Mouse (Mus musculus) stomach, postnatal 0 days (tissue): ENCODE data around the gene D10Jhu81e. TPM values are rescaled to one million over a fixed set of nuclear protein-coding genes. Genes with fewer than 3 reads are reported as not detected.
A peak's percentile ranks its signal among the peaks of the same experiment; 100 is the strongest.

Source experiments
- ATAC-seq: fragments of 200-750 bp; cut with Nextera tagmentation; 2 replicates; pipeline ENCODE4 v1.8.0; 2017; ENCODE audit not compliant: low FRiP score, low TSS enrichment
- DNase-seq: peaks from one replicate; pipeline ENCODE4 v3.0.0-alpha.2; 2016; ENCODE audit warnings: low spot score
- H3K27ac ChIP-seq: fragments of 300-500 bp; sonication (generic); replicated peaks from 2 replicates; pipeline ENCODE4 v1.5.1; 2014; ENCODE audit warnings: mild to moderate bottlenecking, control low read depth
- H3K27me3 ChIP-seq: fragments of 300-500 bp; sonication (generic); 2 replicates; pipeline ENCODE4 v1.6.1; 2014; ENCODE audit warnings: low read length; ENCODE audit not compliant: control insufficient read depth, insufficient read depth
- H3K36me3 ChIP-seq: fragments of 300-500 bp; sonication (generic); 2 replicates; pipeline ENCODE4 v1.6.1; 2014; ENCODE audit warnings: low read length, mixed read lengths; ENCODE audit not compliant: control insufficient read depth, insufficient read depth
- H3K4me1 ChIP-seq: fragments of 300-500 bp; sonication (generic); replicated peaks from 2 replicates; pipeline ENCODE4 v1.6.1; 2014; ENCODE audit warnings: antibody characterized with exemption; ENCODE audit not compliant: control insufficient read depth, insufficient read depth
- H3K4me2 ChIP-seq: fragments of 300-500 bp; sonication (generic); replicated peaks from 2 replicates; pipeline ENCODE4 v1.6.1; 2014; ENCODE audit warnings: low read depth, mild to moderate bottlenecking, control low read depth, moderate library complexity
- H3K4me3 ChIP-seq: fragments of 300-500 bp; sonication (generic); 2 replicates; pipeline ENCODE4 v1.5.1; 2014; ENCODE audit warnings: low read depth, low read length, control low read depth
- H3K9ac ChIP-seq: fragments of 300-500 bp; sonication (generic); 2 replicates; pipeline ENCODE4 v1.6.1; 2014; ENCODE audit warnings: mild to moderate bottlenecking, low read length, control low read depth, mixed read lengths
- H3K9me3 ChIP-seq: fragments of 300-500 bp; sonication (generic); 2 replicates; pipeline ENCODE4 v1.6.1; 2016; ENCODE audit warnings: low read length; ENCODE audit not compliant: control insufficient read depth
- CTCF ChIP-seq: IDR thresholded peaks from 2 replicates; pipeline ENCODE4 v1.5.1; 2016; ENCODE audit warnings: antibody characterized with exemption, low read depth, mild to moderate bottlenecking, moderate library complexity
- EP300 ChIP-seq: optimal IDR thresholded peaks from 2 replicates; pipeline ENCODE3; 2016; ENCODE audit warnings: antibody characterized with exemption
- WGBS: fragments of 180-500 bp; shearing (Covaris S2); extraction: QIAGEN DNeasy Blood & Tissue Kit; methylation state at CpG from one replicate; pipeline ENCODE4 v1.1.7; 2014; 5-methylcytosine and 5-hydroxymethylcytosine counted together
- polyA plus RNA-seq: library from polyadenylated mRNA; unstranded; fragments of >200 nt; fragmentation: Nextera tagmentation; extraction: Ambion mirVana; gene quantifications from 2 replicates; pipeline ENCODE4 v1.2.1, GENCODE M21; 2015

The D10Jhu81e gene
- polyA plus RNA-seq: 28.4 and 33.9 TPM in 2 replicates

DNA sequence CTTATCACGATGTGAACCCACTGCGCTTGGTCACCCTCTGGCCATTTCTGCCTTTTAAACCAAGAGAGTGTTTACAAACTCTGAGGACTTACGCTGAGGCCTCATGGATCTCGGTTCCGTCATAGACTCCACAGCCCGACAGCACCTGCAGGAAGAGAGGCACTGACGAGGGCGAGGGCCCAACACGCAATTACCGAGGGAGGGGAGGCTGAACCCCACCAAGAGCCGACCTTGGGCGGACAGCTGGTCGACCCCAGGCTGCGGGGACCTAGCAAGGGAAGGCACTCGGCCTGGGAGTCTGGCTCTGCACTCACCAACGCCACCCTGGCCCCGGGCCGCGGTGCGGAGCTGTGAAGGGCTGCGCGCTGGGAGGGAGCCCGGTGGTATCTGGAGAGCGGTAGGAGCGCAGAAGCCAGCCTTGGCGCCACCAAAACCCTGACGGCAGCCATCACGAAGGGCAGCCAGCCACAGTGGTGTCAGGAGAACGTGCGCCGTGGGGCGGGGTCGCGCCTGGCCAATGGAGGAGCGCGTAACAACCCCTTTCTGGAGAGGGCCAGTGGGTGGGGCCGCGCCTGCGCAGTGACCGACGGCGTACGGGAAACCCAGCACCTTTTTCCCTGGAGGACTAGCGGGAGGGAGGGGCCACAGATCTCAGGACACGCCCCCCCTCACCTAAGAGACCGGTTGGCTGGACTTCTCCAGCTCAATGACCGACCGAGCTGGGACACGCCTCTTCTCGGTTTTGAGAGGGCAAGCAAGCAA is at the start of gene D10Jhu81e:
Gene D10Jhu81e (minus strand): TSS at position 502 of the 762 bp plus-strand sequence.
- Histone ChIP-seq H3K4me2 (peak within 1 kb of the TSS; percentile 96), H3K9ac (peak within 1 kb of the TSS; percentile 87), H3K27ac (peak within 1 kb of the TSS; percentile 74), H3K4me1 (0 out of 2 replicates have a peak, but pooled peaks cover 3% of the 10 kb centered on the region), H3K36me3 (peaks cover 20% of the 10 kb centered on the region; the same call in 1 of the 2 replicates), H3K9me3 (no peaks in the 10 kb centered on the region), H3K27me3 (no peaks in the 10 kb centered on the region), H3K4me3 (peak within 1 kb of the TSS; percentile 81)
- TF ChIP-seq EP300 (no peak), CTCF (no peak)
- ATAC-seq (peak; percentile 97), DNase-seq (peak; percentile 100)
- WGBS: 1% methylated on average over 41 of the region's 50 CpGs

DNA sequence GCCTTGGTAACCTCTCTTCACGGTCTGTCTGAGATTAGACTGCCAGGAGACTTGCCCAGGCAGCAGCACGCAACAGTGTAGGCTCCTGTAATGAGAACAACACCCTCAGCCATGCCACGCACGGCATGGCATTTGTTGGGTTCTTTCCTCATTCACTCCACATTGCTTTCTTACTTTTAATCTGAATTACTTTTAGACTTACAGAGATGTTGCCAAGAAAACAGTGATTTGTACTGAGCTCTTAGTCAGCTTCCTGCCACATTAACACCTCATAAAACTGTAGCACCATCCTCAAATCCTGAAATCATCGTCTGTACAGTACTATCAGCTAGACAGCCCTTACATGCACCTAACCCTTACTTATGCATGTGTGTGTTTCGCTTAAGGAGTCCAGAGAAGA is 49.0 kb upstream of the D10Jhu81e start:
- WGBS: 77% methylated on average over 6 of the region's 6 CpGs
- no peaks in the 10 kb centered on the region for H3K27me3 ChIP-seq
- H3K4me1 ChIP-seq: no peaks in the 10 kb centered on the region
- no peak for TF ChIP-seq CTCF
- TF ChIP-seq EP300: no peak
- H3K4me3 ChIP-seq: no peak overlapping the region
- H3K4me2 ChIP-seq: no peak overlapping the region
- H3K36me3 ChIP-seq: peaks cover 20% of the 10 kb centered on the region
- H3K27ac ChIP-seq: no peak overlapping the region
- no peaks in the 10 kb centered on the region for H3K9me3 ChIP-seq
- ATAC-seq (no peak), DNase-seq (no peak)
- no peak overlapping the region for H3K9ac ChIP-seq

DNA sequence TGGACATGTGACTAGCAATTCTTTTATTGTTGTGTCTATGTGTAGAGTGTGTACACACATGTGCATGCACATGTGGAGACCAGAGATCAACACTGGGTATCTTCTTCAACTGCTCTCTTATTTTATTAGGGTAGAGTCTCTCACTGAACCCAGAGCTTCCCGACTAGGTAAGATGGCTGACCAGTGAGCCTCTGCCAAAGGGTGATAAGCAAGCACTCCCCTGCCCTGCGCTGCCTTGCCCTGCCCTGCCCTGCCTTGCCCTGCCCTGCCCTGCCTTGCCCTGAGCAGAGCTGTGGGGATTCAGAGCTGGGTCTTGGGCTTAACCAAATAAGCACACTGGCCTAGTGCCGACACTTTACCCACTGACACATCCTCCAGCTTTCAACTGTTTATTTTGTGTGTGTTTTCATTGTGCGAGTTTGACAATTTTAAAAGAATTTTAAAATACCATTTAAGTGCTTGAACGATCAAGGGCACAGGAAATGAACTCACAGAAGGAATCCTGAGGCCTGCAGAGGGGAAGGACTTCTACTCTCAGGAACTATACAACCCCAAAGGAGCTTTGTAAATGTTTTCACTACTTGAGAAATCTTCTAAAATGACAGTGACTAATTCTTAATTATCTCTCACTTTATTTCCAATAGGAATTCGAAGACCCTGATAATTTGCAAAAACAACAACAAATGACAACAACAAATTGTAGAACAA is 46.9 kb upstream of the D10Jhu81e start:
- H3K36me3 ChIP-seq: peaks cover 21% of the 10 kb centered on the region

DNA sequence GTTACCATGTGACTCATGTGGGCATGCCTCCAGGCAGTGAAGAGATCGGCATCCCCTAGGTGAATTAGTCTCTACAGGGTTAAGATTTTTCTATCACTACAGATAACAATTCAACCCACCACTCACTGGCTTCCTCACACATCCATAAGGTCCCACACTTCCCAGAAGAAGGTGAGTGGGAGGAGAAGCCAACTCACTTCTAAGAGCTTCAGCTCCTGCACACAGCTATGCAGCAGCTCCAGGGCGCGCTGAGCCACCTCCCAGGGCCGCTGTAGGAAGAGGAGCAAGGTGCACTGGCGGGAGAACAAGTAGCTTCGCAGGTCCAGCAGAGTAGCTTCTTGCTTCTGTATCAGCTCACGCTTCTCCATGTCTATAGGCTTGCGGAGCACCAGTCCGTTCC is 44.8 kb upstream of the D10Jhu81e start:
- H3K27me3 ChIP-seq: no peaks in the 10 kb centered on the region
- H3K9ac ChIP-seq: no peak overlapping the region
- ATAC-seq (no peak), DNase-seq (no peak)
- no peaks in the 10 kb centered on the region for H3K9me3 ChIP-seq
- no peak overlapping the region for H3K4me3 ChIP-seq
- peaks cover 26% of the 10 kb centered on the region for H3K36me3 ChIP-seq
- no peak overlapping the region for H3K4me2 ChIP-seq
- 94% methylated on average over 9 of the region's 9 CpGs for WGBS
- TF ChIP-seq EP300: no peak
- TF ChIP-seq CTCF: no peak
- H3K27ac ChIP-seq: no peak overlapping the region
- no peaks in the 10 kb centered on the region for H3K4me1 ChIP-seq

More for the DNA sequence above, 46.9 kb upstream of the D10Jhu81e start:
- H3K4me3 ChIP-seq: no peak overlapping the region
- H3K27me3 ChIP-seq: no peaks in the 10 kb centered on the region
- TF ChIP-seq CTCF (no peak), EP300 (no peak)
- peak; percentile 73; the same call in 1 of the 2 replicates for ATAC-seq
- no peaks in the 10 kb centered on the region for H3K9me3 ChIP-seq
- DNase-seq: peak; percentile 56
- WGBS: 57% methylated on average over 6 of the region's 6 CpGs
- no peaks in the 10 kb centered on the region for H3K4me1 ChIP-seq
- H3K4me2 ChIP-seq: no peak overlapping the region
- H3K27ac ChIP-seq: no peak overlapping the region
- no peak overlapping the region for H3K9ac ChIP-seq

DNA sequence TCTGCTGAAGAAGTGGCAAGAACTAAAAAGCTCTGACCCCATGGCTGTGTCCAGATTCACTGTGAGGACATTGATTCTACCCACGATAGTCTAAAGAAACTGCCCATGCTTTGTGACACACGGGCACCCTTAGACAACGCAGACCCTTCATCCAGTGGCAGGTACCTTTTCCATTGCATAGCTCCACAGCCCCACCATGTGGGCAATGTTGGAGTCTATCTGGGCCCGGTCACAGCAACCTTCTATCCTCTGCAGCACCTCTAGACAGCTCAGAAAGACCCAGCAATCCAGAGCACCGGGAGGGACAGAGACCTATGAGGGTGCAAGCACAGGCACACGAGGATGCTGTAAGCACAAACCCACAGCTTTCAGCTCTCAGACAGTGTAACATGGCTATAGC is 41.7 kb upstream of the D10Jhu81e start:
- no peak overlapping the region for H3K27ac ChIP-seq
- H3K4me3 ChIP-seq: no peak overlapping the region
- DNase-seq (peak; percentile 35), ATAC-seq (peak; percentile 37; the same call in 1 of the 2 replicates)
- H3K9ac ChIP-seq: no peak overlapping the region
- TF ChIP-seq CTCF (peak; percentile 68), EP300 (no peak)
- H3K4me1 ChIP-seq: no peaks in the 10 kb centered on the region
- no peaks in the 10 kb centered on the region for H3K9me3 ChIP-seq
- WGBS: 64% methylated on average over 6 of the region's 6 CpGs
- H3K27me3 ChIP-seq: no peaks in the 10 kb centered on the region
- no peak overlapping the region for H3K4me2 ChIP-seq
- H3K36me3 ChIP-seq: peaks cover 29% of the 10 kb centered on the region

DNA sequence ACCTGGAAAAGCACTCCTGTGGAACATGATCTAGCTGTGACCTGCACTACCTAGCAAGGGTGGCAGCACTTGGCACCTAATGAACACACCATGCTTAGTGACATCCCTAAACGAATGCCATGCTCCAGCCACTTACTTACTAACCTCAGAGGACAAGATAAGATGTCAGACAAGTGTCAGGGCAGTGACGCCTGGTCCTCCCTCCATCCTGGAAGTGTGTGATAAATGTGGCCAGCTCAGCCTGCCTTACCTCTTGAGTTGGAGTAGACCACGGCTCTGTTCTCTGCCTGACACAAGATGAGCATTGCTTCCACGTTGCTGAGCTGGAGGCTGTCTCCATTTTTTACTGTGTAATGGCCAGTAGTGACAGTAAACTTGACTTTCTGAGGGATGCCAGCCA is 31.6 kb upstream of the D10Jhu81e start:
- 88% methylated on average over 4 of the region's 4 CpGs for WGBS
- no peaks in the 10 kb centered on the region for H3K9me3 ChIP-seq

More for the DNA sequence above, 31.6 kb upstream of the D10Jhu81e start:
- Histone ChIP-seq H3K27ac (no peak overlapping the region), H3K4me2 (no peak overlapping the region), H3K36me3 (peaks cover 26% of the 10 kb centered on the region), H3K4me1 (no peaks in the 10 kb centered on the region), H3K4me3 (no peak overlapping the region), H3K27me3 (no peaks in the 10 kb centered on the region), H3K9ac (no peak overlapping the region)
- ATAC-seq: no peak
- DNase-seq: no peak
- no peak for TF ChIP-seq EP300
- no peak for TF ChIP-seq CTCF
